Mouse (Mus musculus) gastrocnemius, adult 18-20 months (tissue): Measurements from ENCODE around the gene Apoe. TPM values are rescaled to one million over a fixed set of nuclear protein-coding genes. Genes with fewer than 3 reads are reported as not detected.

Experiments
- DNase-seq: peaks from one replicate; pipeline ENCODE4 v3.0.0; 2021; ENCODE audit warnings: low spot score
- total RNA-seq, 2 experiments: library from RNA; stranded (reverse); gene quantifications; 2 replicates each; pipeline ENCODE4 v1.2.3; 2021

Apoe gene
- total RNA-seq, 2 experiments from 2014 or later = 59.5 to 87.1 TPM

DNA sequence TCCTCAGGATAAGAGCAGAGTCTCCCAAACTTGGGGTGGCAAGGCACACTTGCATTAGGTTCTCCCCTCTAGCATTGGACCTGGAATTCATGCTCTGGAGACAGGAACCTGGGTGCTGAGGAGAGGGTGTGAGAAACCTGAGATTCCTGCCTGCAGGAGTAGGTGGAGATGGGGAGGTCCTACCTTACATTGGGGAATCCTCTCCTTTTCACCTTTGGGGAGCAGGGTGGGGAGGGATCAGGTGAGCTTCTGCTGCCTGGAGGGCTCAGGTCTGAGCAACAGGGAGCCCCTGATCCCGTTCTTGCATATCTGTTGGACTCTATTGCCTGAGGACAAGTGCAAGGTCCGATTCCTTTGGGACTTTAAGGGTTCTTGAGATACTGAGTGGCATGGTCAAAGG is 17.8 kb upstream of the Apoe start:
- DNase-seq = no peak

GRCm38 (mm10) chr7:19716055-19716682 is 17.2 kb upstream of the Apoe start:
- DNase-seq = no peak

DNA sequence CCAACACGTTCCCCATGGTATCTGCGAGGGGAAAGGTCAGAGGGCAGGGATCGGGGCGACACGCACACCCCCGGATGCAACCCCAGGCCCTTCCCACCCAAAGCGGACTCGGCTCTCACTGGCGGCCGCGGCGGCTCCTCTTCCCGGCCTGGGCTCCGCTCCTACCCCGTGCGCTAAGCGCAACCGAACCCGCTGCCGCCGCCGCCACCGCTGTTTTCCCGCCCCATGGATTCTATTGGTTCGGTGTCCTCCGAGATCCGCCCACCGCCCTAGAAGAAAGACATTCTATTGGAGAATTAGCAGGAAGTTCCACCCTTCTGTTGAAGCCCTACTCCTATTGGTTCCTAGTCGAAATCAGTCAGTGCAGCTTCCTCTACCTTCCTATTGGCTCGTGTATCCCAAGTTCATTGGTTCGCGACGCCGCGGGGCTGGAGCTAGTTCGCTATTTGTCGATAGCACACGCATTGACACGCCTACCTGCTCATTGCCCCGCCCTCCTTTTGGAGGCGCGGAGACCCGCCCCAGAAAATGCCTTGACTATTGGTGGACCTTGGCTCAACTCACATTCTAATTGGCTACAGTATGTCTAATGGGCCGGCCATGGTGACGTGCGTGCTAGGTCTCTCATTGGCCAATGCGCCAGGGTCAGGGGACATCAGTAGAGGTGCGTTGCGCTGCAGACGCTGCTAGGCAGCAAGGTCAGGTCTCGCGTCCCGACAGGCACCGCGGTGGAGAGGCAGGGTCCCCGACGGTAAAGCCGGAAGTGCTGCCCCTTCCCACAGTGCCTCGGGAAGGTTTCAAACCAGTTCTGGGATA is 16.5 kb upstream of the Apoe start, which contains the start of gene Tomm40:
TSS of gene Tomm40 (minus strand) at position 200 of the 816 bp plus-strand sequence.
- DNase-seq = peak; percentile 100

GRCm38 (mm10) chr7:19714836-19715235 is 15.8 kb upstream of the Apoe start:
- DNase-seq = no peak

- DNase-seq = no peak
Measured at GRCm38 (mm10) chr7:19713598-19713997, 14.6 kb upstream of the Apoe start.

DNA sequence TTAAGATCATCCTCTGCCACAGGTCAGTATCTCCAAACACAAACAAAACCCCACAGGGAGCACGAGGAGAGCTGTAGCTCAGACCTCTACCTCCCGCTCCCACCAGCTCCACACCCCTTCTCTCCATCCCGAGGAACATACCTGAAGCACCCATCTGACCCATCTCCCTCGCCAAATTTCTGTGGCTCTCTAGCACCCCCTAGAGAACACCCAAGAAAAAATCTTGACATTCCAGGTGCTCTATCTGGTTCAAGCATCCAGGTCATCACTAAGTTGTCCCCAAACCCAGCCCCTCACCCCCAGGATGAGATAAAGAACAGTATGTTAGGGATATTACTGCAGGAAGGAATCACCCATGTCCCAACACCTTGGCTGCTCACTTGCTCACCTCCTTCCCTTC is 14.2 kb upstream of the Apoe start:
- DNase-seq = peak; percentile 34

GRCm38 (mm10) chr7:19712414-19712813 is 13.4 kb upstream of the Apoe start:
- DNase-seq = no peak

DNA sequence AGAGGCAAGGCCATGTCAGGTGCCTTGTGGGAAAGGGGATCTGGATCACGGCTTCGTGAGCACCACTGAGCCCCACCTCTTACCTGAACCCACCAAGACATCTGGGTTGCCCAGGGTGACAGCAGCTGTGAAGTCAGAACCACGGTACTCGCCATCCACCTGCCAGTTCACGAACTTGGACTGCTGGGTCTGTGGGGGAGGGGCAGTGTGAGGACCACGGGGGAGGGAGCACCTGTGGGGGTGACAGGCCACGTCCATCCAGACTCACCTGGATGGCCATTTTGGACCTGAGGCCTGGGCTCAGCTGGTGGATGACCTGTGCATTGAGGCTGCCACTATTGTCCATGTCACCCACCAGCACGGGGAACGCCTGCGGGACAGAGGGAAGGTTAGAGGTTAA is 11.7 kb upstream of the Apoe start:
- no peak for DNase-seq

GRCm38 (mm10) chr7:19705271-19705670 is 6.3 kb upstream of the Apoe start:
- no peak for DNase-seq

- no peak for DNase-seq
Measured at GRCm38 (mm10) chr7:19704475-19704874, 5.5 kb upstream of the Apoe start.

- no peak for DNase-seq
Measured at GRCm38 (mm10) chr7:19702859-19703555, 4.0 kb upstream of the Apoe start.

- DNase-seq = peak; percentile 61
Measured at GRCm38 (mm10) chr7:19701069-19701761, 2.2 kb upstream of the Apoe start.

DNA sequence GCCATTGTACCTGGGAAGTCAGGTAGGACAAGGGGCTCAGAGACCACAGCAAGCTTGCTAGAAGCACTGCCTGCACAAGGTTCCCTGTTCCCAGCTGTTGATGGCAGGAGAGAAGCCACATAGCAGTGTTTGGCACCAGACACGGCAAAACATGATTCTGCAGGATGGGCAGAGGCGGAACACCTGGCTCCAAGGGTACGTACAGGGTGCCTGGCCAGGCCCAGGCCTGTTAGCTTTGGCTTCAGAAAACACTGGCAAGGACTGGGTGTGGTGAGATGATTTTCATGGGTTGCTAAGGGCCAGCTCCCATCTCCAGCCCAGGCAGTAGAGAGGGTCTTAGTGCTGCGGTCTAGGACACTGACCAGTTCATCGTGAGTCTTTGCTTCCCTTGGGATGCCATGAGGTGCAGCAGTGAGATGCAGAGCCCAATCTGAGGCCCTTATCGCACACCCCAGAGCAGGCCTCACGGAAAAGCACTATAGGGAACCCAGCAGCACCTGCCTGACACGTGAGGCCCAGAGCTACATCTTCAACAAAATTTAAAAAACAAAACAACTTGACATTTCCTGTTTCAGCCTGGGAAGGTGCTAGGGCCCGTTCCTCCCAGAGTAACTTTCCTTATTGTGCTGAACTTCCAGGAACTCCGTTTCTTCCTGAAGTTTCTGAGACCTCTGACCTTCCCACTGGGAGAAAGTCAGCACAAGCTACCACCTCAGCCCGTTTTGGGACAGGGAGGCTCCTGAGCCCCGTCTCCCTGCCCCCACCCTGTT is 1.5 kb upstream of the Apoe start:
- no peak for DNase-seq

DNA sequence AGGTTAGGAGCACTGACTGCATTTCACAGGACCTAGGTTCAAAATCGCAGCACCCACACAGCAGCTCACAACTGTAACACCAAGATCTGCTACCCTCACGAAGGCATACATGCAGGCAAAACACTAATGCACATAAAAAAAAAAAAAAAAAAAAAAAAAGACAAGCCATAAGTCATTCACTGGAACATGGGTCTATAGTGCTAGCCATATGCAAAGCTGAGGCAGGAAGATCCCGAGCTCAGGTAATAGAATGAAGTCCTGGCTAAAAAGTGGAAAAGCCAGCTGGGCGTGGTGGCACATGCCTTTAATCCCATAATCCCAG is 800 bp upstream of the Apoe start:
- DNase-seq = no peak

- DNase-seq = no peak
Measured at GRCm38 (mm10) chr7:19697949-19698906, 760 bp downstream of the Apoe start.

GRCm38 (mm10) chr7:19696336-19696873 is 2.6 kb downstream of the Apoe start:
- no peak for DNase-seq

DNA sequence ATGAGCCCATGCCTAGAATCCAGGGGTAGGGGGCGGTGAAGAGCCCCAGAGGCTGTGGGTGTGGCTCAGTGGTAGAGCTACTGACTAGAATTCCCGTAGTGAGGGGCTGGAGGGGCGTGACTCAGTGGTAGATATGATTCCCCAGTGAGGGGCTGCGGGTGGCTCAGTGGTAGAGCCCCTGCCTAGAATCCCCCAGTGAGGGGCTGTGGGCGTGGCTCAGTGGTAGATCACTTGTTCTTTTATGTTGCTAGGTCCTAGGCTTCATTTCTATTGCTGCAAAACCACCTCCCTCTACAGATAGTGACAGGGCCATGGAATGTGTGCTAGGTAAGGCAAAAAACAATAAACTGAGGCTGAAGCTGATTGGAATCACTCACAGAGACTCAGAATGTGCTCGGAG is 3.1 kb downstream of the Apoe start:
- DNase-seq = no peak

GRCm38 (mm10) chr7:19695213-19695594 is 3.8 kb downstream of the Apoe start:
- DNase-seq = no peak

GRCm38 (mm10) chr7:19694336-19695212 is 4.4 kb downstream of the Apoe start:
- no peak for DNase-seq
